12 mouse cellular contexts compared by ENCODE assay signal in the genomic region with DNA sequence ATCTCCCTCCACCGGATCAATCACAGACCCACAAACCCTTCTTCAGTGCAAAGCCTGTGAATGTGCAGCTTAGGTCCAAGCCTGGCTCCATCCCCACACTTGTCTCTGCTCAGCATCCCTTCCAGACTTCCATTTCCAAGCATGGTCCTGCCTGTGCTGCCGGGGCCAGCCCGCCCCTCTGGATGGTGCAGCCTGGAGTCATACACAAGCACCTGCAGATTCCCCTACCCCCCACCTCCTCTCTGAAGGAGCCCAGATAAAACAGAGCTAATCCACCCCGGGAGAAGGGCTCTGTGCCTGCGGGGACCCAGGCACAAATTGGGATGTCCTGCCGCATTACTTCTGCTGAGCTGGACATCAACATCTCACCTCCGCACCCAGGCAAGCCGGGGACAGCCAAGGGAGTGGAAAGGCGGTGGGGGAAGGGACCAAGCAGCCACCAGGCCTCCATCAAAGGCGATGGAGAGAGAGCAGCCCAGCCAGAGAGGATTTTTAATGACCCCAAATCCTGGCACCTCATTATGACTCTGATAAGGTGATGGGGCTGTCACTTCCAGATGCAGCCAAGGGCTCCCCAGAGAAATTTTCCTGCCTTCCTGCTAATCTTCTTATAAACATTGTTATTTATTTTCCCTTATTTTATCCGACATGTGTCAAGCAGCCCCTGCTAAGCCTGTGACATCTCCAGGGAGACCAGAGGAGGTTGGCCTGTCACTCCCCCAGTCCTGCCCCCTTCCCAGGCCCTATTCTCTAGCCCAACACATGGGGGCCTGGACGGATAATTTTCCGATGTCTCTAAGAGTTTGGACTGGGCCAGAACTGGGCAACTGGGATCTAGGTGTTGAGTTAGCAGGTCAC.
DNase-seq lines count a peak whose midpoint lies in the region; ATAC-seq and TF ChIP-seq lines count a peak whose summit lies in the region.
"Had no signal": no experiment of that assay in that cellular context is flagged by ENCODE, and none has a peak within 500 bp of the region (broad histone marks: within the 10 kb centered on the region; RNA-seq: fewer than 3 reads in every experiment).

No protein-coding gene starts in this region.

- H3K9ac ChIP-seq in heart, embryonic 13.5 days = peak overlapping the region; percentile 19; the same call in 1 of the 2 replicates
- no peak overlapping the region for H3K9ac ChIP-seq in forebrain, embryonic 16.5 days (replicated peaks; ENCODE audit: low read depth, low read length)
- no peak overlapping the region for H3K9ac ChIP-seq in intestine, postnatal 0 days (ENCODE audit: low read depth, low read length)
- H3K9ac ChIP-seq: liver, embryonic 14.5 days had no signal

- H3K27me3 ChIP-seq in heart, embryonic 13.5 days (replicated peaks) = no peaks in the 10 kb centered on the region; the same call in none of the 2 replicates
- H3K27me3 ChIP-seq in forebrain, embryonic 16.5 days (replicated peaks; ENCODE audit: control insufficient read depth, insufficient read depth, low read length) = no peaks in the 10 kb centered on the region
- peaks cover 85% of the 10 kb centered on the region for H3K27me3 ChIP-seq in midbrain, embryonic 10.5 days (ENCODE audit: low read depth, poor library complexity, severe bottlenecking)
- H3K27me3 ChIP-seq in intestine, postnatal 0 days (replicated peaks; ENCODE audit: control insufficient read depth, insufficient read depth, low read length) = no peaks in the 10 kb centered on the region; the same call in 1 of the 2 replicates

- H3K4me1 ChIP-seq in heart, embryonic 13.5 days = peaks cover 65% of the 10 kb centered on the region
- peaks cover 8% of the 10 kb centered on the region for H3K4me1 ChIP-seq in forebrain, embryonic 16.5 days (replicated peaks; ENCODE audit: control insufficient read depth, insufficient read depth, low read length)
- H3K4me1 ChIP-seq in midbrain, embryonic 10.5 days = peaks cover 71% of the 10 kb centered on the region
- 0 out of 2 replicates have a peak, but pooled peaks cover 6% of the 10 kb centered on the region for H3K4me1 ChIP-seq in intestine, postnatal 0 days (replicated peaks; ENCODE audit: control insufficient read depth, insufficient read depth, low read length)

- H3K36me3 ChIP-seq in heart, embryonic 13.5 days = no peaks in the 10 kb centered on the region
- H3K36me3 ChIP-seq in forebrain, embryonic 16.5 days (ENCODE audit: control insufficient read depth, insufficient read depth) = no peaks in the 10 kb centered on the region
- H3K36me3 ChIP-seq in midbrain, embryonic 10.5 days = no peaks in the 10 kb centered on the region
- no peaks in the 10 kb centered on the region for H3K36me3 ChIP-seq in intestine, postnatal 0 days (ENCODE audit: control insufficient read depth, insufficient read depth)

- no peak for TF ChIP-seq CTCF in intestine, postnatal 0 days (IDR thresholded peaks at IDR 0.05; ENCODE audit: low read depth)

- H3K4me2 ChIP-seq in heart, embryonic 13.5 days = 0 out of 2 replicates have a peak overlapping the region, but pooled peaks have one; percentile 14
- H3K4me2 ChIP-seq in forebrain, embryonic 16.5 days (ENCODE audit: low read length) = no peak overlapping the region
- no peak overlapping the region for H3K4me2 ChIP-seq in intestine, postnatal 0 days (replicated peaks; ENCODE audit: low read depth)

- no peak overlapping the region for H3K27ac ChIP-seq in heart, embryonic 13.5 days (replicated peaks)
- no peak overlapping the region for H3K27ac ChIP-seq in forebrain, embryonic 16.5 days (ENCODE audit: low read length)
- H3K27ac ChIP-seq in midbrain, embryonic 10.5 days (replicated peaks) = peak overlapping the region; percentile 75
- H3K27ac ChIP-seq in intestine, postnatal 0 days (ENCODE audit: low read depth, low read length) = no peak overlapping the region
- H3K27ac ChIP-seq: liver, embryonic 14.5 days had no signal

- DNase-seq in heart, adult 8-10 months (ENCODE audit: low spot score) = no peak
- peak; percentile 70 for DNase-seq in MN1 (ENCODE audit: low spot score)
- DNase-seq in midbrain, embryonic 10.5 days (ENCODE audit: low spot score) = peak; percentile 57
- DNase-seq in gastrocnemius, postnatal 25 days = no peak
- DNase-seq in liver = no peak
- DNase-seq: heart, postnatal 10 days; kidney, adult 2 months; thymus, postnatal 14 days had no signal

- no peak for ATAC-seq in heart, embryonic 13.5 days (ENCODE audit: extremely low read depth, insufficient number of reproducible peaks, low FRiP score, low TSS enrichment)
- 0 out of 2 replicates have a peak, but pooled peaks have one; percentile 22 for ATAC-seq in forebrain, embryonic 16.5 days
- no peak for ATAC-seq in intestine, postnatal 0 days

- no peak overlapping the region for H3K4me3 ChIP-seq in heart, embryonic 13.5 days
- no peak overlapping the region for H3K4me3 ChIP-seq in forebrain, embryonic 16.5 days (replicated peaks; ENCODE audit: low read length)
- H3K4me3 ChIP-seq in midbrain, embryonic 10.5 days = peak overlapping the region; percentile 22; the same call in 1 of the 2 replicates
- no peak overlapping the region for H3K4me3 ChIP-seq in intestine, postnatal 0 days (ENCODE audit: low read depth, low read length)

- WGBS in heart, embryonic 13.5 days = 15% methylated on average over 13 of the region's 13 CpGs
- WGBS in forebrain, embryonic 16.5 days = 10% methylated on average over 13 of the region's 13 CpGs
- 12% methylated on average over 13 of the region's 13 CpGs for WGBS in midbrain, embryonic 10.5 days
- 30% methylated on average over 13 of the region's 13 CpGs for WGBS in intestine, postnatal 0 days

- H3K9me3 ChIP-seq in heart, embryonic 13.5 days = no peaks in the 10 kb centered on the region
- H3K9me3 ChIP-seq in forebrain, embryonic 16.5 days (ENCODE audit: control insufficient read depth, low read length) = no peaks in the 10 kb centered on the region
- H3K9me3 ChIP-seq in midbrain, embryonic 10.5 days (replicated peaks) = no peaks in the 10 kb centered on the region
- H3K9me3 ChIP-seq in intestine, postnatal 0 days (ENCODE audit: control insufficient read depth) = no peaks in the 10 kb centered on the region

Comparison
In these comparisons a context has a peak if more than half of its experiments do, and no peak if none do; other contexts are left out.
1. DNase-seq: peak in MN1 (single experiment) and midbrain, embryonic 10.5 days (single experiment); none in heart, adult 8-10 months (single experiment), gastrocnemius, postnatal 25 days (single experiment) and liver (single experiment).